Mouse (Mus musculus): ENCODE measurements around the gene Vinac1.
"Not testable (repeated sequence)": the region's sequence is repeated elsewhere in the genome, so short reads cannot be mapped to it uniquely, and the experiment has no call there.

Vinac1 gene

DNA sequence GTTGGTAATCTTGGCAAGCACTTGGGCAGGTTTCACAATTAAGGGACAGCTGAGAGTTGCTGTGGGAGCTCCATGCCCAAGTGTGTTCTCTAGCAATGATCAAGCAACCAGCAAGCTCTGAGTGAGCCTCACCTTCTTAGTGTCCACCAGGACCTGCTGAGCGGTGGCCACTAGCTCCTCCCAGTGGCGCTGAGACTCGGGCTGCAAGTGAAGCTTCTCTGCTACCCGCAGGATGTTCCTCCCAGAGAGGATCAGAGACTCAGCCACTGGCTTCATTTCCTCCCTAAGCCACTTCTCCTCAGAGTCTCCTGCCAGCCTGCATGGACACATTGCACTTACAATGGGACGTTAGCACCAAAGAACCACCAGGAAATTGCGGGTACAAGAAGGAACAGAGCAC, 7.4 kb downstream of the Vinac1 start:
- DNase-seq (ENCODE audit: extremely low spot score, low spot score): no peak

GRCm38 (mm10) chr2:129038937-129039631, 8.9 kb downstream of the Vinac1 start:
- peak; percentile 69 for DNase-seq (ENCODE audit: extremely low spot score, low spot score)

GRCm38 (mm10) chr2:129038426-129038936, 9.5 kb downstream of the Vinac1 start:
- no peak for DNase-seq (ENCODE audit: extremely low spot score, low spot score)

DNA sequence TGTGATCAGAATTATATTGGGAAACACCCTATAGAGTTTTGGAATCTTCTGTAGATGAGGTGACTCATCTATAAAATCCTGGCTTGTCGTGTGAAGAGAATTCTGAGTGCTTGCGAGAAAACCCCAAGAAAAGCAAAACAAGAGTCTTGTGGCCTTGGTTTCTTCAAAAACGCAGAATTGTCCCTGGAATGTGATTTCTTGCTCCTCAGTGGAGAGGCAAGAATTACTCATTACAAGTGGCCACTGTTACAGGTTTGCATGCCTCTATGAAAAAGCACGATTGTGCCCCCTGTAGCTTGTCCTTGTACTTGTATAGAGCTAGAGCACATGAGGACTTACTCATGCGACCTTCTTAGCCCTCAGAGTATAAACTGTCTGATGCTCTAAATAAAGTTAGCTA, 12.6 kb downstream of the Vinac1 start:
- no peak for DNase-seq (ENCODE audit: extremely low spot score, low spot score)

- no peak for DNase-seq (ENCODE audit: extremely low spot score, low spot score)
Observed at GRCm38 (mm10) chr2:129024820-129025219, 23.2 kb downstream of the Vinac1 start.

GRCm38 (mm10) chr2:129020106-129020505, 27.9 kb downstream of the Vinac1 start:
- no peak for DNase-seq (ENCODE audit: extremely low spot score, low spot score)

DNA sequence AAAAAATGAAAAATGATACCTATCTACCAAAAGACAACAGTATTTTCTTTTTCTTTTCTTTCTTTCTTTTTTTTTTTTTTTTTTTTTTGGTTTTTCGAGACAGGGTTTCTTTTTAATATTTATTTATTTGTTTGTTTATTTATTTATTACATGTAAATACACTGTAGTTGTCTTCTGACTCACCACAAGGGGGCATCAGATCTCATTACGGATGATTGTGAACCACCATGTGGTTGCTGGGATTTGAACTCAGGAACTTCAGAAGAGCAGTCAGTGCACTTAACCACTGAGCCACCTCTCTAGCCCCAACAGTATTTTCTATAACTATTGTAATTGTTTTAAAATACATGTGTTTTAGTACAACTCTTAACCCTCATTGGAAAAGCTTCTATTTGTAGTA, 39.1 kb downstream of the Vinac1 start:
- not testable (repeated sequence) for DNase-seq (ENCODE audit: extremely low spot score, low spot score)

GRCm38 (mm10) chr2:129006194-129006749, 41.7 kb downstream of the Vinac1 start:
- DNase-seq (ENCODE audit: extremely low spot score, low spot score): no peak

DNA sequence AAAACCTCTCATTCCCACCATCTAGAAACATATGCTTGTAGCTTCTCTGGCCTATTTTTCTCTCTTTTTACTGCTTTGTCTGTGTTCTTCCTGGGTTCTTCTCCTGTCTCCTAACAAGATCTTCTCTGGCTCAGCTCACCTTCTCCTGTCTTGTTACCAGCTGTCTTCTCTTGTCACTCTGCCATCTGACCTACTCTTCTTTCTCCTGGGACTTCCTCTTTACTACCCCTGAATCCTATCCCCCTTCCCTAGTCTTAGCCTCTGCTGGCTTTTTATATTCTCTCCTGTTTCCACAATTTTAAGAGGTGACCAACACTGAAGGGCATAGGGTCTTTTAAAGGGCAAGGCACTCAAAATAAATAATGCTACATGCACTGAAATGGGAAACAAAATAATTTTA, 43.1 kb downstream of the Vinac1 start:
- no peak for DNase-seq (ENCODE audit: extremely low spot score, low spot score)

DNA sequence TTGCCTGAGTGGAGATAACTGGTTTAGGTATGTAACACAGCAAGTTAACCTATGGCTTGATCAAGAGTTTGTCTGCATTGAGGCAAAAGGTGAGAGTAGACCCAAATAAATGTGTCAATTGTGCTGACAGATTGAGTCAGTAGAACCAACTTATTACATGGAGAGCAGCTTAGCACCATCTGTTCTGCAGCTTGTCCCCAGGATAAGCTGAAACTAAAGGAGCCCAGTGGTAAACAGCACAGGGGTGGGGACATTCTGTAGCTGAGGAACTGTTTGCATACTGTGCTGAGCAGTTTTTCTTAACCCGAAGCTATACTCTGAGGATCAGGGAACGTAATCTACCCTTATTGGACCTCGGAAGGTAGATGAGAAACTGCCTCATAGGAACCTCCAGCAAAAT, 63.2 kb downstream of the Vinac1 start:
- DNase-seq (ENCODE audit: extremely low spot score, low spot score): no peak

GRCm38 (mm10) chr2:128975572-128975971, 72.4 kb downstream of the Vinac1 start:
- no peak for DNase-seq (ENCODE audit: extremely low spot score, low spot score)
